Mouse (Mus musculus) myocyte (in vitro differentiated cells): Measurements from ENCODE around the gene Atox1. TPM values are rescaled to one million over a fixed set of nuclear protein-coding genes. Genes with fewer than 3 reads are reported as not detected.
"Not testable (repeated sequence)": the region's sequence is repeated elsewhere in the genome, so short reads cannot be mapped to it uniquely, and the experiment has no call there.

ENCODE experiments used
- H3K27me3 ChIP-seq: one replicate; pipeline ENCODE4 v1.6.1; 2011; ENCODE audit not compliant: control insufficient read depth, insufficient read depth, insufficient read length
- H3K36me3 ChIP-seq: one replicate; pipeline ENCODE4 v1.6.1; 2011; ENCODE audit not compliant: control insufficient read depth, insufficient read depth
- H3K4me2 ChIP-seq: one replicate; pipeline ENCODE4 v1.6.1; 2011; ENCODE audit warnings: low read depth, control low read depth
- H3K4me3 ChIP-seq: one replicate; pipeline ENCODE4 v1.5.1; 2011; ENCODE audit warnings: mild to moderate bottlenecking, control low read depth, moderate library complexity
- H3K79me2 ChIP-seq: one replicate; pipeline ENCODE4 v1.6.1; 2011; ENCODE audit not compliant: control insufficient read depth, insufficient read depth
- H3ac ChIP-seq: one replicate; pipeline ENCODE4 v1.6.1; 2011; ENCODE audit not compliant: control insufficient read depth, insufficient read length
- CEBPB ChIP-seq: IDR thresholded peaks from 2 replicates; pipeline ENCODE4 v1.6.1; 2011; ENCODE audit warnings: mild to moderate bottlenecking, moderate library complexity; ENCODE audit not compliant: poor library complexity, insufficient read depth, severe bottlenecking
- E2F4 ChIP-seq: IDR thresholded peaks from one replicate; pipeline ENCODE4 v1.6.1; 2011; ENCODE audit warnings: mild to moderate bottlenecking, control low read depth, moderate library complexity; ENCODE audit not compliant: insufficient read depth
- MAX ChIP-seq: IDR thresholded peaks from one replicate; pipeline ENCODE4 v1.6.1; 2011; ENCODE audit warnings: low read depth, mild to moderate bottlenecking, control low read depth
- MYOD1 ChIP-seq, 3 experiments: IDR thresholded peaks; one replicate each; pipeline ENCODE4 v1.6.1; 2011; ENCODE audit warnings: control low read depth in 2 of 3, low read depth in 2 of 3, mild to moderate bottlenecking in 2 of 3, moderate library complexity in 1 of 3; ENCODE audit not compliant: insufficient read length in 2 of 3, control insufficient read depth in 1 of 3
- MYOG ChIP-seq, 3 experiments: IDR thresholded peaks; one replicate each; pipeline ENCODE4 v1.6.1; 2011; ENCODE audit warnings: control low read depth in 2 of 3, low read depth in 2 of 3, mild to moderate bottlenecking in 2 of 3; ENCODE audit not compliant: insufficient read length in 2 of 3, control insufficient read depth in 1 of 3, insufficient read depth in 1 of 3
- POLR2A ChIP-seq: IDR thresholded peaks from one replicate; pipeline ENCODE4 v1.6.1; 2011; ENCODE audit warnings: low read depth, mild to moderate bottlenecking, control low read depth, moderate library complexity; ENCODE audit not compliant: insufficient read length
- POLR2AphosphoS2 ChIP-seq: IDR thresholded peaks from one replicate; pipeline ENCODE4 v1.6.1; 2011; ENCODE audit warnings: low read depth, control low read depth; ENCODE audit not compliant: insufficient read length
- REST ChIP-seq: IDR thresholded peaks from one replicate; pipeline ENCODE4 v1.6.1; 2011; ENCODE audit warnings: mild to moderate bottlenecking, control low read depth, moderate library complexity; ENCODE audit not compliant: insufficient read depth, insufficient read length
- SRF ChIP-seq: IDR thresholded peaks from one replicate; pipeline ENCODE4 v1.6.1; 2011; ENCODE audit warnings: low read depth; ENCODE audit not compliant: control insufficient read depth, insufficient read length
- TCF12 ChIP-seq: IDR thresholded peaks from one replicate; pipeline ENCODE4 v1.6.1; 2011; ENCODE audit warnings: mild to moderate bottlenecking, control low read depth; ENCODE audit not compliant: poor library complexity, insufficient read depth, severe bottlenecking
- TCF3 ChIP-seq: IDR thresholded peaks from one replicate; pipeline ENCODE4 v1.6.1; 2011; ENCODE audit warnings: low read depth, control low read depth; ENCODE audit not compliant: insufficient read length
- USF1 ChIP-seq: IDR thresholded peaks from one replicate; pipeline ENCODE4 v1.6.1; 2011; ENCODE audit warnings: low read depth, mild to moderate bottlenecking, control low read depth, moderate library complexity
- polyA plus RNA-seq: library from polyadenylated mRNA; unstranded; fragments of >200 nt; fragmentation: generic; extraction: Trizol; gene quantifications from one replicate; pipeline ENCODE4 v1.2.1, GENCODE M21; 2012; ENCODE audit warnings: missing spikeins

Atox1 gene
- polyA plus RNA-seq, 1 experiment: 264 TPM

- TF ChIP-seq MYOD1 (IDR thresholded peaks at IDR 0.05; ENCODE audit: control insufficient read depth in 1 of 3, insufficient read length in 2 of 3, low read depth in 2 of 3): peak in 1 of 3 experiments; percentile 4
- H3K4me3 ChIP-seq: peak overlapping the region; percentile 75
- peaks cover 83% of the 10 kb centered on the region for H3K79me2 ChIP-seq
- H3K36me3 ChIP-seq: peaks cover 16% of the 10 kb centered on the region
- H3K4me2 ChIP-seq: peak overlapping the region; percentile 95
- H3ac ChIP-seq, H3K27me3 ChIP-seq: not testable (repeated sequence)
These were observed 45.3 kb downstream of the Atox1 start for GRCm38 (mm10) chr11:55415731-55416130.

- Histone ChIP-seq H3K36me3 (peaks cover 20% of the 10 kb centered on the region), H3ac (no peak overlapping the region), H3K4me2 (peak overlapping the region; percentile 95), H3K4me3 (peak overlapping the region; percentile 75), H3K79me2 (peaks cover 88% of the 10 kb centered on the region), H3K27me3 (no peaks in the 10 kb centered on the region)
- TF ChIP-seq SRF (no peak), E2F4 (no peak), MYOG (IDR thresholded peaks at IDR 0.05; ENCODE audit: control insufficient read depth in 1 of 3, insufficient read depth in 1 of 3, insufficient read length in 2 of 3, low read depth in 2 of 3) (peak; percentile 71 to 95 (median 85)), USF1 (no peak), POLR2A (peak; percentile 57), TCF3 (no peak), CEBPB (no peak), MYOD1 (IDR thresholded peaks at IDR 0.05; ENCODE audit: control insufficient read depth in 1 of 3, insufficient read length in 2 of 3, low read depth in 2 of 3) (peak; percentile 58 to 89 (median 74)), POLR2AphosphoS2 (no peak), TCF12 (peak; percentile 34)
These were observed 45.9 kb downstream of the Atox1 start for GRCm38 (mm10) chr11:55415036-55415704.

GRCm38 (mm10) chr11:55414314-55414713 lies 46.7 kb downstream of the Atox1 start:
- H3K4me3 ChIP-seq: peak overlapping the region; percentile 75

GRCm38 (mm10) chr11:55413416-55413796 lies 47.6 kb downstream of the Atox1 start:
- Histone ChIP-seq H3K36me3 (peaks cover 35% of the 10 kb centered on the region), H3K4me3 (peak overlapping the region; percentile 75), H3K4me2 (peak overlapping the region; percentile 95), H3ac (no peak overlapping the region), H3K79me2 (peaks cover 86% of the 10 kb centered on the region), H3K27me3 (no peaks in the 10 kb centered on the region)
- TF ChIP-seq TCF12 (no peak), SRF (no peak), USF1 (no peak), E2F4 (no peak), REST (no peak), MAX (no peak), MYOG (IDR thresholded peaks at IDR 0.05; ENCODE audit: control insufficient read depth in 1 of 3, insufficient read depth in 1 of 3, insufficient read length in 2 of 3, low read depth in 2 of 3) (no peak), CEBPB (no peak), TCF3 (no peak), POLR2AphosphoS2 (no peak)

More at GRCm38 (mm10) chr11:55414314-55414713, 46.7 kb downstream of the Atox1 start:
- peaks cover 29% of the 10 kb centered on the region for H3K36me3 ChIP-seq
- no peaks in the 10 kb centered on the region for H3K27me3 ChIP-seq
- H3ac ChIP-seq: no peak overlapping the region
- peak overlapping the region; percentile 95 for H3K4me2 ChIP-seq
- TF ChIP-seq CEBPB (peak; percentile 63), SRF (no peak), USF1 (peak; percentile 98), TCF3 (no peak), E2F4 (no peak), MAX (peak; percentile 55), REST (no peak), MYOG (IDR thresholded peaks at IDR 0.05; ENCODE audit: control insufficient read depth in 1 of 3, insufficient read depth in 1 of 3, insufficient read length in 2 of 3, low read depth in 2 of 3) (peak in 1 of 3 experiments; percentile 8), POLR2AphosphoS2 (peak; percentile 38), MYOD1 (IDR thresholded peaks at IDR 0.05; ENCODE audit: control insufficient read depth in 1 of 3, insufficient read length in 2 of 3, low read depth in 2 of 3) (no peak), TCF12 (no peak), POLR2A (peak; percentile 51)
- peaks cover 93% of the 10 kb centered on the region for H3K79me2 ChIP-seq
